Mouse (Mus musculus) embryonic stem cell, embryonic (primary cell): Measurements from ENCODE around the gene Lyl1.

ENCODE experiments used
- CTCF ChIA-PET, 4 experiments: fragments of 300-600 bp in 2 of 4; fragments of 350-600 bp in 2 of 4; sonication (Branson Sonifier 250); formaldehyde crosslinking; loops; one replicate each; lab custom pipeline; 2022; ENCODE audit warnings: inconsistent platforms in 2 of 4; lab: Charles Lee
- POLR2A ChIA-PET, 4 experiments: fragments of 300-600 bp in 2 of 4; fragments of 350-600 bp in 2 of 4; sonication (Branson Sonifier 250); formaldehyde crosslinking; loops; one replicate each; lab custom pipeline; 2022; ENCODE audit warnings: antibody characterized with exemption in 4 of 4, inconsistent platforms in 1 of 4; lab: Charles Lee

Lyl1 gene

DNA sequence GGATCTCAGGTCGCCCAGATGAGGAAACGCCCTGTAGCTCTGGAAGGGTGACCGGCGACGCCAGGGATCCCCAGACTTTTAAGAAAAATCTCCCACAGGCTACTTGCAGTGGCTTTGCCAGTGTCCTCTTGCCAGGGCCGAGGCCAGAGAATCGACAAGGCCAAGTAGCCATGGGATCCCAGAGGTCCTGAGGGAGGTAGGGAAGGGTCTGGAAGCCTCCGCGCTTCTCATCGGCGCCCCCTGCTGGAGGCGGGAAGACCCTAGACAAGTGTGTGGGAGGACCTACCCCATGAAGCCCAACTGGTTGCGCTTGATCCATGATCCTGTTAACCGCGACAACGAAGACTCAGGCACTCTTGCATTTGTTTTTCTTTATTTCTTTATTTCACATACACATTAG is 3.1 kb downstream of the Lyl1 start:
- CTCF ChIA-PET: interaction anchor here (0.6 to 4.4 kb wide), 16 partner anchors 8 to 118 kb away, joined by 3 to 57 read pairs (median 4); partner anchors contain the start of genes Dand5 (in 1 of the 4) and Nacc1 (in 1 of the 4)
- POLR2A ChIA-PET: interaction anchor here in 2 of 4 experiments (1.1 to 8.0 kb wide), 12 partner anchors 17 to 211 kb away, joined by 3 to 101 read pairs (median 4); partner anchors contain the start of genes Trmt1 (in 2 of the 2) and Nacc1 (in 1 of the 2)

- ChIA-PET POLR2A (interaction anchor here in 2 of 4 experiments (1.1 to 8.0 kb wide), 6 partner anchors 18 to 210 kb away, joined by 3 to 101 read pairs (median 4); partner anchors contain the start of genes Trmt1 (in 2 of the 2) and Nacc1 (in 1 of the 2)), CTCF (interaction anchor here (0.8 to 4.4 kb wide), 7 partner anchors 20 to 111 kb away, joined by 3 to 57 read pairs (median 8); no protein-coding TSS in a partner anchor)
These were observed 3.9 kb downstream of the Lyl1 start for GRCm38 (mm10) chr8:84704867-84705831.

DNA sequence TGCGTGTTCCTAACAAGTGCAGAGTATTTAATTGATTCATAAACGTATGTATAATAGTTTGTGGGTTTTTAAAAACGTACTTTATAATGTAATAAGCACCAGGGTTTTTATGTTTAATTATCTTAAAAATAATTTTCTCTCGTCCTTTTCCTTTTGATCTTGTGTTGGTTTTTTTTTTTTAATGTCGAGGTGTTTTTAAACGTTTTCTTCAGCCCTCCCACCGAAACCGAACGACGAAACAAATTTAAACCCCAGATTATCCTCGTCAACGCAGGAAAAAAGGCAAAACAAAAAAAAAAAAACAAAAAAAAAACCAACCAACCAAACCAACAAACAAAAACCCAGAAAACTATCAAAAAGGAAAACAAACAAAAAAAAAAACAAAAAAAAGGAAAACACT is 4.7 kb downstream of the Lyl1 start:
- CTCF ChIA-PET: interaction anchor here in 2 of 4 experiments (3.9 to 8.0 kb wide), 4 partner anchors 7 to 107 kb away, joined by 36 to 259 read pairs (median 131); no protein-coding TSS in a partner anchor

GRCm38 (mm10) chr8:84706610-84707266 is 5.5 kb downstream of the Lyl1 start:
- ChIA-PET CTCF (interaction anchor here in 3 of 4 experiments (0.8 to 8.0 kb wide), 14 partner anchors 8 to 197 kb away, joined by 3 to 259 read pairs (median 30); partner anchors contain the start of gene Dand5 (in 2 of the 3)), POLR2A (interaction anchor here in 2 of 4 experiments (0.6 to 4.7 kb wide), 34 partner anchors 9 to 365 kb away, joined by 3 to 36 read pairs (median 5); partner anchors contain the start of genes Calr (in 2 of the 2), Ier2 (in 2 of the 2), Nacc1 (in 2 of the 2) and Trmt1 (in 2 of the 2))

More for the DNA sequence above, 4.7 kb downstream of the Lyl1 start:
- POLR2A ChIA-PET: interaction anchor here in 2 of 4 experiments (0.6 to 4.7 kb wide), 10 partner anchors 15 to 331 kb away, joined by 3 to 36 read pairs (median 4); partner anchors contain the start of genes Ier2 (in 1 of the 2) and Tnpo2 (in 1 of the 2)

- POLR2A ChIA-PET: interaction anchor here (0.6 to 4.7 kb wide), 47 partner anchors 9 to 365 kb away, joined by 3 to 36 read pairs (median 5); partner anchors contain the start of genes Calr (in 2 of the 4), Ier2 (in 2 of the 4), Nacc1 (in 2 of the 4) and Trmt1 (in 2 of the 4)
- CTCF ChIA-PET: interaction anchor here (0.6 to 8.0 kb wide), 28 partner anchors 8 to 424 kb away, joined by 3 to 259 read pairs (median 8); partner anchors contain the start of genes Dand5 (in 2 of the 4) and G430095P16Rik (in 1 of the 4)
These were observed 6.1 kb downstream of the Lyl1 start for GRCm38 (mm10) chr8:84707267-84707883.

DNA sequence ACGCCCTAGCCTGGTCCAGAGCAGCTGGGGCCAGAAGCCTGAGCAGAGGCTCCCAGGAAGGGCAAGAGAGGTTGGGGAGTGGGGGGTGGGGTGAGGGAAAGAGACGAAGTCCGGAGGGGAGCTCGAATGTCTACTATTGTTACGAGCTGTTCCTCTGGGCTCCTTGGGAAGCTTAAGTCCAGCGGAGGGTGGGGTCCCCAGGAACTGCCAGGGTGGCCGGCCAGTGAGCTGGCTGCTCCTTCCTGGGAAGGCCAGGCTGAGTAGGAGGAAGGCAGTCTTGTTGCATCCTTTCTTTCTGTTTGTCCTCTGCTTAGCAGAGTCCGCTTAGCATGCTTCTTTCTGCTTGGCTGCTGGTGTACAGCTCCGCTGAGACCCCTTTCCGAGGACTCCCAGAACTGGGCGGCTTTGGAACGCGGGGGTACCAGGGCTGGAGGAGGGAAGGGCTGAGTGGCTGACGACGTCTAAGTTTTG is 6.8 kb downstream of the Lyl1 start:
- CTCF ChIA-PET: interaction anchor here (0.6 to 8.0 kb wide), 53 partner anchors 9 to 425 kb away, joined by 3 to 259 read pairs (median 6); partner anchors contain the start of genes Dand5 (in 2 of the 4), G430095P16Rik (in 2 of the 4), Gcdh (in 1 of the 4) and Nacc1 (in 1 of the 4)

GRCm38 (mm10) chr8:84708774-84709475 is 7.7 kb downstream of the Lyl1 start:
- ChIA-PET CTCF (interaction anchor here (0.6 to 8.0 kb wide), 116 partner anchors 9 to 734 kb away, joined by 3 to 259 read pairs (median 4); partner anchors contain the start of genes G430095P16Rik (in 3 of the 4), Dand5 (in 2 of the 4), Nacc1 (in 2 of the 4) and Trmt1 (in 2 of the 4)), POLR2A (interaction anchor here (0.6 to 4.7 kb wide), 69 partner anchors 9 to 379 kb away, joined by 3 to 36 read pairs (median 4); partner anchors contain the start of genes Calr (in 2 of the 4), Ier2 (in 2 of the 4), Nacc1 (in 2 of the 4) and Trmt1 (in 2 of the 4))

More for the DNA sequence above, 6.8 kb downstream of the Lyl1 start:
- POLR2A ChIA-PET: interaction anchor here (0.6 to 4.7 kb wide), 61 partner anchors 9 to 451 kb away, joined by 3 to 36 read pairs (median 5); partner anchors contain the start of genes Ier2 (in 3 of the 4), Calr (in 2 of the 4), Nacc1 (in 2 of the 4) and Trmt1 (in 2 of the 4)

GRCm38 (mm10) chr8:84709931-84710330 is 8.7 kb downstream of the Lyl1 start:
- CTCF ChIA-PET: interaction anchor here (0.5 to 8.0 kb wide), 51 partner anchors 8 to 817 kb away, joined by 3 to 259 read pairs (median 7); partner anchors contain the start of genes Dand5 (in 2 of the 4), G430095P16Rik (in 1 of the 4) and Nacc1 (in 1 of the 4)
- POLR2A ChIA-PET: interaction anchor here (0.8 to 4.7 kb wide), 25 partner anchors 10 to 225 kb away, joined by 3 to 35 read pairs (median 6); partner anchors contain the start of genes Calr (in 1 of the 4), Dnase2a (in 1 of the 4), G430095P16Rik (in 1 of the 4) and Ier2 (in 1 of the 4)

DNA sequence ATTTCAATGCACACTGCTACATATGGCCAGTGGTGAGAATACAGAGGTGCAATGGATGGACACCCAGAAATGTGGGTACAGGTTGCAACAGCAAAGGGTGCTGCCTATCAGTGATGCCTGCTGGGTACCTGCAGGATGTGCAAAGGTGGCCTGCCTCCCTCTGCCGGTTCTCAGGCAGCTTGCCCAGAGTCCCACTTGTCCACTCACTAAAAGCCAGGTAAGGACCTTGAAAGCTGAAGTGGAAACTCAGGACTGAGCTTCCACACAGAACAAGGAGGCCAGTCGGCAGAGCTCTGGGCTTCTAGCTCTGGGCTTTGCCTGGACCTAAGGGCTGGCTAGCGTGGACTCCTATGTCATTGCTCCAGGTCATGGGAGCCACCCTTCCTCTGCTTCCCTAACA is 10.1 kb downstream of the Lyl1 start:
- ChIA-PET POLR2A (interaction anchor here in 2 of 4 experiments (0.7 to 3.0 kb wide), 8 partner anchors 10 to 104 kb away, joined by 3 to 9 read pairs (median 4); no protein-coding TSS in a partner anchor), CTCF (interaction anchor here (0.5 to 8.0 kb wide), 14 partner anchors 12 to 281 kb away, joined by 3 to 225 read pairs (median 5); partner anchors contain the start of gene G430095P16Rik (in 1 of the 4))

GRCm38 (mm10) chr8:84711933-84712758 is 10.9 kb downstream of the Lyl1 start:
- CTCF ChIA-PET: interaction anchor here (0.6 to 8.0 kb wide), 19 partner anchors 11 to 281 kb away, joined by 3 to 225 read pairs (median 5); partner anchors contain the start of genes G430095P16Rik (in 1 of the 4) and Rad23a (in 1 of the 4)
- POLR2A ChIA-PET: interaction anchor here in 2 of 4 experiments (0.6 to 3.0 kb wide), 12 partner anchors 9 to 109 kb away, joined by 3 to 9 read pairs (median 3); partner anchors contain the start of genes G430095P16Rik (in 1 of the 2) and Nacc1 (in 1 of the 2)

DNA sequence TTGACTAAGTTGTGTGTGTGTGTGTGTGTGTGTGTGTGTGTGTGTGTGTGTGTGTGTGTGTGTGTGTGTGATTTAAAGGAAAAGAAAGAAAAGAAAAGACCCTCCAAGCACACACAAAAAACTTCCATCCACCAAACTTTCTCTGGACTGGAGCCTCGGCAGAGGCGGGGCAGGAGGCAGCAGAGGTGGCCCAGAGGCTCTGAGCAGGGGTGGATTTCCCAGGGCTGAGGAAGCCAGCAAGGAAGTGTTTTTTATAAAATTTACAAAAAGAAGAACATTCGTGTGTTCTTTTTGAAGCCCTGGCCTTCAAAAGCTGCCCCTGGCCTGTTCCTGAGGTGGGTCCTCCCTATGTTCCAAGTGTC is 11.5 kb downstream of the Lyl1 start:
- ChIA-PET POLR2A (interaction anchor here in 2 of 4 experiments (0.6 to 3.0 kb wide), 12 partner anchors 9 to 108 kb away, joined by 3 to 9 read pairs (median 3); partner anchors contain the start of genes G430095P16Rik (in 1 of the 2) and Nacc1 (in 1 of the 2)), CTCF (interaction anchor here (0.6 to 8.0 kb wide), 13 partner anchors 13 to 182 kb away, joined by 3 to 225 read pairs (median 5); partner anchors contain the start of gene Rad23a (in 1 of the 4))

GRCm38 (mm10) chr8:84713381-84713780 is 12.1 kb downstream of the Lyl1 start:
- POLR2A ChIA-PET: interaction anchor here in 2 of 4 experiments (0.8 to 3.0 kb wide), 10 partner anchors 8 to 71 kb away, joined by 3 to 9 read pairs (median 4); partner anchors contain the start of genes G430095P16Rik (in 1 of the 2) and Nacc1 (in 1 of the 2)
- CTCF ChIA-PET: interaction anchor here in 3 of 4 experiments (0.7 to 8.0 kb wide), 11 partner anchors 14 to 190 kb away, joined by 3 to 225 read pairs (median 6); no protein-coding TSS in a partner anchor

- POLR2A ChIA-PET: interaction anchor here in 3 of 4 experiments (0.6 to 1.8 kb wide), 9 partner anchors 11 to 106 kb away, joined by 3 to 7 read pairs (median 4); partner anchors contain the start of gene Nacc1 (in 1 of the 3)
- CTCF ChIA-PET: interaction anchor here (0.6 to 3.9 kb wide), 12 partner anchors 10 to 1522 kb away, joined by 3 to 28 read pairs (median 4); no protein-coding TSS in a partner anchor
These were observed 12.9 kb downstream of the Lyl1 start for GRCm38 (mm10) chr8:84714161-84714560.
